Mouse (Mus musculus) CH12.LX (cell line): ENCODE data around the gene Olfr33.

Source experiments
- CHD1 ChIP-seq: IDR thresholded peaks from 2 replicates; pipeline ENCODE4 v1.6.1; 2012; ENCODE audit warnings: low read depth, low read length, improper control_type of control experiment, inconsistent platforms
- CTCF ChIP-seq, 2 experiments: IDR thresholded peaks in 1 of 2; conservative IDR thresholded peaks in 1 of 2; 2 replicates each; pipeline ENCODE4 v1.5.1; 2011 to 2012; ENCODE audit warnings: low read depth in 2 of 2, low read length in 2 of 2, improper control_type of control experiment in 1 of 2, inconsistent platforms in 1 of 2, mild to moderate bottlenecking in 1 of 2, moderate library complexity in 1 of 2
- EP300 ChIP-seq: IDR thresholded peaks from 2 replicates; pipeline ENCODE4 v1.6.1; 2011; ENCODE audit warnings: low read length, improper control_type of control experiment
- HCFC1 ChIP-seq: IDR thresholded peaks from 2 replicates; pipeline ENCODE4 v1.6.1; 2012; ENCODE audit warnings: low read depth, mild to moderate bottlenecking, inconsistent platforms, low read length, improper control_type of control experiment
- JUN ChIP-seq: IDR thresholded peaks from 2 replicates; pipeline ENCODE4 v1.6.1; 2011; ENCODE audit warnings: low read depth, mild to moderate bottlenecking, low read length, improper control_type of control experiment, moderate library complexity; ENCODE audit not compliant: insufficient read depth
- KAT2A ChIP-seq: IDR thresholded peaks from 2 replicates; pipeline ENCODE4 v1.6.1; 2012; ENCODE audit warnings: low read length, improper control_type of control experiment, inconsistent platforms; ENCODE audit not compliant: insufficient replicate concordance
- MYC ChIP-seq: IDR thresholded peaks from 2 replicates; pipeline ENCODE4 v1.6.1; 2011; ENCODE audit warnings: low read depth, mild to moderate bottlenecking, improper control_type of control experiment, low read length
- NRF1 ChIP-seq: IDR thresholded peaks from 2 replicates; pipeline ENCODE4 v1.6.1; 2014; ENCODE audit warnings: low read depth, mild to moderate bottlenecking, inconsistent platforms, low read length, improper control_type of control experiment, moderate library complexity
- POLR2A ChIP-seq: IDR thresholded peaks from 2 replicates; pipeline ENCODE4 v1.6.1; 2011; ENCODE audit warnings: low read depth, mild to moderate bottlenecking, improper control_type of control experiment, low read length
- RCOR1 ChIP-seq: conservative IDR thresholded peaks from 2 replicates; pipeline ENCODE4 v1.6.1; 2012; ENCODE audit warnings: low read depth, mild to moderate bottlenecking, inconsistent platforms, low read length, improper control_type of control experiment
- UBTF ChIP-seq: IDR thresholded peaks from 2 replicates; pipeline ENCODE4 v1.6.1; 2012; ENCODE audit warnings: low read depth, mild to moderate bottlenecking, inconsistent platforms, low read length, improper control_type of control experiment, moderate library complexity
- ZNF384 ChIP-seq: IDR thresholded peaks from 2 replicates; pipeline ENCODE4 v1.6.1; 2012; ENCODE audit warnings: low read depth, low read length, improper control_type of control experiment, inconsistent platforms

DNA sequence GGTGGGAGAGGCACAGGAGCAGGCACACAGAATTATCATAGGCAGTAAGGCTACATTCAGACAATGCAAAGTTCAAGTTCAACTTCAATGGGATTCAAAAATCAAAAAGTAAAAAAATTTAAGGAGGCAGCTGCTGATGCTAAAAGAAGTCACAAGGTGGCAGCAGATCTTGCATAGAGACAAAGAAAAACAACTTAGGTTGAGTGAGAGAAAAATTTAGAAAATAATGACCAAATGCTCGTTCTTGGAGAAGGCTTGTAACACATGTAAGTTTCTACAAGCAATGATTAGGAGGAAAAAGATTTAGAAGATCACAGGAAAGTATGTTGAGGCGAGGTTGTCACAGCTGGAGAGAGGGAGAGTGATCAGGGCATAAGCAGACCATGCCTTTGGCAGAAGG is 53.5 kb downstream of the Olfr33 start:
- TF ChIP-seq CTCF (conservative IDR thresholded peaks at IDR 0.05 in 1 of 2, IDR thresholded peaks at IDR 0.05 in 1 of 2; ENCODE audit: low read depth in 2 of 2, low read length in 2 of 2) = peak in 1 of 2 experiments; percentile 75; a peak in 2 of 4 replicates
- TF ChIP-seq CHD1 = no peak
- no peak for TF ChIP-seq EP300
- TF ChIP-seq HCFC1 = no peak
- no peak for TF ChIP-seq UBTF
- no peak for TF ChIP-seq KAT2A
- TF ChIP-seq RCOR1 = no peak
- no peak for TF ChIP-seq MYC
- peak; percentile 71 for TF ChIP-seq ZNF384
- no peak for TF ChIP-seq POLR2A
- TF ChIP-seq NRF1 = no peak
- no peak for TF ChIP-seq JUN
